Mouse (Mus musculus): ENCODE measurements around the gene Med29.

DNA sequence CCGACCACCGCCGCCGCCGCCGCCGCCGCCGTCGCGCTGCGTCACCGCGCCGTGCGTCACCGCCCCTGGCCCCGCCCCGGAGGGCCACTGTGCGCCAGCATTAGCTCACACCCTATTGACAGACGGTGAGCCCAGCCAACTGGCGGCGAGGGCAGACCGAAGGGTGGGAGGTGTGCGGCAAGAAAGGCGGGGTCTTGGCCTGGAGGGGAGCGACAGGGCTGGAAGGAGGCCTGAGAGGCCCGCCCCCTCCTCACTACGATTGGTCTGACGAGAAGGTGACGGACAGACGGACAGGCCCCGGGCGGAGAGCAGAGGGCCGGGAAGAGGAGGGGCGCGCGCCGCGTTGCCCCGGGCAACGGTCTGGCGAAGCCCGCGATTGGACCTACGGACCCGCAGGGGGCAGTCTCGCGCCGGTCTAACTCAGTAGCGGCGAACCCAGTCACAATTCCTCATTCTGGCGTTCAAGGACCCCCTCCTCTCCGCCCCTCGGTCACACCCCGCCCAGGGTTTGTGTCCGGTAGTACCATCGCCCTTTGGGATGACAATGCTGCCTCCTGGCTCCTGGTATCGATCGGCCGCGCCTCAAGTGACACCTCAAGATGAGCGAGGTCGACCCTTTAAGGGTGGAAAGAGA, 43.9 kb upstream of the Med29 start:
- peak; percentile 29; the same call in 1 of the 2 replicates for TF ChIP-seq SMC3 (IDR thresholded peaks at IDR 0.05; ENCODE audit: low read depth, low read length)
- peak in 2 of 3 experiments; percentile 75 to 81; a peak in 5 of 6 replicates for TF ChIP-seq CTCF (IDR thresholded peaks at IDR 0.05 in 2 of 3, conservative IDR thresholded peaks at IDR 0.05 in 1 of 3; ENCODE audit: control insufficient read depth in 1 of 3, insufficient read depth in 1 of 3, low read depth in 2 of 3, low read length in 3 of 3, poor library complexity in 1 of 3, severe bottlenecking in 1 of 3)
- no peak for TF ChIP-seq USF2 (IDR thresholded peaks at IDR 0.05; ENCODE audit: borderline replicate concordance in 1 of 2, insufficient read depth in 1 of 2, low read depth in 1 of 2, low read length in 2 of 2)
- no peak for TF ChIP-seq EP300 (IDR thresholded peaks at IDR 0.05; ENCODE audit: low read depth in 1 of 2, low read length in 2 of 2)
